Mouse (Mus musculus) left cerebral cortex, postnatal 10 days (tissue): ENCODE data around the gene Ndufs2. TPM values are rescaled to one million over a fixed set of nuclear protein-coding genes. Genes with fewer than 3 reads are reported as not detected.
"Not testable (repeated sequence)": the region's sequence is repeated elsewhere in the genome, so short reads cannot be mapped to it uniquely, and the experiment has no call there.

Source experiments
- DNase-seq, 2 experiments: peaks; one replicate each; pipeline ENCODE4 v3.0.0; 2021 to 2022; ENCODE audit warnings: low spot score in 2 of 2, mixed read lengths in 1 of 2; ENCODE audit errors: extremely low spot score in 1 of 2
- intact Hi-C: fragments of 180-260 bp; cut with DNase I; formaldehyde crosslinking; loops from one replicate; pipeline ENCODE4 v1.15.1; 2025
- total RNA-seq, 2 experiments: library from RNA; stranded (reverse); gene quantifications; 2 replicates each; pipeline ENCODE4 v1.2.3; 2021

Gene Ndufs2
- total RNA-seq, 2 experiments from 2014 or later, result 243 to 255 TPM

DNA sequence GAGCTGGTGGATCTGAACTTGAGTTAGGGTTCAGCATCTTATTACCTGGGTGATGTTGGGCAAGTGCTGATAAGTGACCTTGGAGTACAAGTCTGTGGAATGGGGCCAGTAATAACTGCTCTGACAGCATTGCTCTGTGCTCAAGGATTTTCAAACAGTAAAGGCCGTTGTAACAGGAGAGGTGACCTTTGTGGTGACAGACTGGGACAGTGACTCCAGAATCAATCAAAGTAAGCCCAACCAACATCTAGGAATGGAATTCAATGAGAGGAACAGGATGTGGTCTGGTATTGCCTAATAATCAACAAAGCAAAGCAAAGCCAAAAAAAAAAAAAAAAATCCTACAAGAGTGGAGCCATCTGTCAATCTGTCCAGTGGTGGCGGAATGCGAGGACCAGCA lies 9.1 kb upstream of the Ndufs2 start:
- no peak for DNase-seq
- intact Hi-C loops, result no loop called here

DNA sequence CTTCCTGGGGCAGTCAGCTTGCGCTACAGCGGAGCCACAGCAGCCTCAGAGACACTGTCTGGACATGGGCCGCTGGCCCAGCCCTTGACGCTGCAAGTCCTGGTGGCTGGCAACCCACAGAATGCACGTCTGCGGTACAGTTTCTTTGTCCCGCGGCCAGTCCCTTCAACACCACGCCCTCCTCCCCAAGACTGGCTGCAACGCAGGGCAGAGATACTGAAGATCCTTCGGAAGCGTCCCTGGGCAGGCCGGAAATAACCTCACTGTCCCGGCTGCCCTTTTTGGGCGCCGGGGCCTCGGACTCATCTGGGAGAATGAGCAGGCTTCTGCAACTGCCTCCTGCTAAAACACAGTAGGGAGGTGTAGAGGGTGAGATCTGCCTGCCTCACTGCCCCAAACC lies 7.7 kb upstream of the Ndufs2 start:
- intact Hi-C loops, result loop anchor here (10.0 kb wide), 1 partner anchor 364 kb away; no protein-coding TSS in a partner anchor
- DNase-seq, result no peak

- DNase-seq, result no peak
- intact Hi-C loops, result loop anchor here (10.0 kb wide), 1 partner anchor 363 kb away; no protein-coding TSS in a partner anchor
These were observed 6.6 kb upstream of the Ndufs2 start for GRCm38 (mm10) chr1:171257781-171258180.

DNA sequence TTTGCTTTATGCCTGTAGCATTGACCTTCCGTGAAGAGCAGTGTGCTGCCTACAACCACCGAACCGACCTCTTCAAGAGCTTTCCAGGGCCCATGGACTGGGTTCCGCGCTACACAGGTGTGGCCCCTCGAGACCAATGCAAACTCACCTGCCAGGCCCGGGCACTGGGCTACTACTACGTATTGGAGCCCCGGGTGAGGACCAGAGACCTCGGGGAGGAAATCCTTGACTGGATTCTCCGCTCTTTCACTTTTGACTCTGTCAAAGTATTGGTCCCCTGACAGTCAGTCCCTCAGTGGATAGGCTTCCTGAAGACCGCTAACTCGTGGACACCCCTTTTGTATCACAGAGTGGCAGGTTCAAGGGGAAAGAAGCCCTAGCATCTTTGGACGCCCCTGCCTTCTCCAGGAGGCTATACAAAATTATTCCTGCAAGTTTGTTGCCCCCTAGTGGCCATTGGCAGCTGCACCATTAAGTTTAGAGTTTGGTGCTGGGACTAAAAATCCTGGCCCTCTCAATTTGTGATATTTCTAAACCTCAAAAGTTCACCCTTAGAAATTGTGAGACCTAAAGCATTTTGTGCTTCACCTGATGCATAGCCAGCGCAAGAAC lies 5.9 kb upstream of the Ndufs2 start:
- peak in 1 of 2 experiments; percentile 72 for DNase-seq
- intact Hi-C loops, result loop anchor here (10.0 kb wide), 1 partner anchor 362 kb away; no protein-coding TSS in a partner anchor

- no peak for DNase-seq
- intact Hi-C loops, result loop anchor here (10.0 kb wide), 1 partner anchor 361 kb away; no protein-coding TSS in a partner anchor
These were observed 5.1 kb upstream of the Ndufs2 start for GRCm38 (mm10) chr1:171256095-171256818.

DNA sequence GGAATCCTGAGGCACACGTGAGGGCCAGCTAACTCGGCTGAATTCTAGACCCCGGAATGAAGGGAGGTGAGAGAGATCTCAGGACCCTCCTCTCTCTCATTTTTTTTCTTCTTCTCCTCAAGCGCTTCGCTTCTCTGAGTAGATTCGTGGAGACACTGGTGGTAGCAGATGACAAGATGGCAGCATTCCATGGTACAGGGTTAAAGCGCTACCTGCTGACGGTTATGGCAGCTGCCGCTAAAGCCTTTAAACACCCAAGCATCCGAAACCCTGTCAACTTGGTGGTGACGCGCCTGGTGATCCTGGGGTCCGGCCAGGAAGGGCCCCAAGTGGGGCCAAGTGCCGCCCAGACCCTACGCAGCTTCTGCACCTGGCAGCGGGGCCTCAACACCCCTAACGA lies 1.2 kb upstream of the Ndufs2 start:
- DNase-seq, result no peak
- intact Hi-C loops, result loop anchor here (5.0 to 10.0 kb wide), 2 partner anchors 140 to 358 kb away; partner anchors contain the start of gene Cfap126

DNA sequence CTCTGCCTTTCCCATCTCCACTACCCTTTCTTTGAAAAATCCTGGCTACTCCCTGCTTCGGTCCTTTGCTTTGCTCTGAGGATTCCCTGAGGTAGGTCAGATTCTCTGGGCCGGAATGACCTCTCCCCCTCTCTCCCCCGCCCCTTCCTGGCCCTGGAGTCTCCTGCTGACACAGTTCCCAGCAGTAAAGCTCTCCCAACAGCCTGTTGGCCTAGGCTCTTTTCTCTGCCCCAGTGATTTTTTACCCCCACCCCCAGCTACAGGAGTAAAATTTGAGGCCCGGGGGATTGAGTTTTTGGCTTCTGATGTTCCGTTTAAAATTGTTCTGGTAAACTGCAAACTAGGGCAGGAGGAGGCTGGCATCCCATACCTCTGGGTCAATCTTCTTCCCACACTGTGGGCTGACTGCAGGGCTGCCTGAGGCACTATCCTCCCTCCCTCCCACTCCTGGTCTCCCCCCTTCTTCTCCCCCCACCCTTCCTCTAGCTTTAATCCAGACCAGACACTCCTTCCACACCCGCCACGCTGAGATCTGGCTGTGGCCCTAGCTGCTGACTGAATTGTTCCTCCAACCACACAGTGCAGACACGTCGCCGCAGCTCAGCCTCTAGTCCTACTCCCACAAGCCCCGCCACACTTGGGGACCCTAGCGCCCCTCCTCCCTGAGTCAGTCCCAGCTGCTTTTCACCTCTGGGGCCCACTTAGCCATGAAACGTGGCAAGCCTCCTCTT lies 571 bp upstream of the Ndufs2 start:
- peak in 1 of 2 experiments; percentile 61 for DNase-seq
- intact Hi-C loops, result loop anchor here (5.0 to 10.0 kb wide), 2 partner anchors 139 to 357 kb away; partner anchors contain the start of gene Cfap126

DNA sequence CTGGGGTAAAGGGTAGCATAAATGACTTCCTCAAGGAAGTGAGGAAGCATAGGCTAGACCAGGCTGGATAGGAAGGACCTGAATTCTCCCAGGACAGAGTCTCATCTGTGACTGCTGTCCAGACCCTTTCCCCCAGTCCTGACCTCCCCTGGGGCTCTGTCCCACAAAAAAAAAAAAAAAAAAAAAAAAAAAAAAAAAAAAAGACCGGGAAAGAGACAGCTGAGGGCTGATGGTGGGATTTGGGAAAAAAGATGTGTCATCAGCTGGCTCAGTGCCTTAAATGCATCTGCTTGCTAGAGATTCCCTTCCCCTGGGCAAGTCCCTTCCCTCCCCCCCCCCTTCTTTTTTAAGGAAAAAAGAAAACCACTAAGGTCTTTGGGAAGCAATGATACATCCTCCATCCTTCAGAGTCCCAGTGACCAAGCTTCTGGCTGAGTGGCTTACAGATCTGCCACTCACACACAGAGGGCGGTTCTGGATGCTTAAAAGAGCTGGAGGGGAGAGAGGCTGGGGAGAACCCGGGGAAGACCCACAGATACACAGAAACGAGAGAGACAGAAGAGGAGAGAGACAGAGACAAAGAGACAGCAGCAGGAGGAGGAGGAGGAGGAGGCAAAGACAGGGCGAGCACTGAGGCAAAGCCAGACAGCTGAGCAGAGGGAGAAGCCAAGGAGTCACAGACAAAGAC lies 1.1 kb downstream of the Ndufs2 start, which contains the start of gene Adamts4:
Gene Adamts4, plus strand, starts transcription at position 509 of the 688 bp plus-strand sequence.
- intact Hi-C loops, result loop anchor here (5.0 to 10.0 kb wide), 2 partner anchors 138 to 355 kb away; partner anchors contain the start of gene Cfap126
- DNase-seq, result peak in 1 of 2 experiments; percentile 69

- intact Hi-C loops, result no loop called here
- no peak for DNase-seq
These were observed 2.6 kb downstream of the Ndufs2 start for GRCm38 (mm10) chr1:171248386-171249226.

GRCm38 (mm10) chr1:171247916-171248315 lies 3.3 kb downstream of the Ndufs2 start:
- intact Hi-C loops, result loop anchor here (2.0 kb wide), 1 partner anchor 25 kb away; the partner anchor contains the start of gene Tomm40l
- DNase-seq, result no peak

- intact Hi-C loops, result loop anchor here (2.0 kb wide), 1 partner anchor 25 kb away; the partner anchor contains the start of gene Tomm40l
These were observed 3.7 kb downstream of the Ndufs2 start for GRCm38 (mm10) chr1:171247453-171247841.

DNA sequence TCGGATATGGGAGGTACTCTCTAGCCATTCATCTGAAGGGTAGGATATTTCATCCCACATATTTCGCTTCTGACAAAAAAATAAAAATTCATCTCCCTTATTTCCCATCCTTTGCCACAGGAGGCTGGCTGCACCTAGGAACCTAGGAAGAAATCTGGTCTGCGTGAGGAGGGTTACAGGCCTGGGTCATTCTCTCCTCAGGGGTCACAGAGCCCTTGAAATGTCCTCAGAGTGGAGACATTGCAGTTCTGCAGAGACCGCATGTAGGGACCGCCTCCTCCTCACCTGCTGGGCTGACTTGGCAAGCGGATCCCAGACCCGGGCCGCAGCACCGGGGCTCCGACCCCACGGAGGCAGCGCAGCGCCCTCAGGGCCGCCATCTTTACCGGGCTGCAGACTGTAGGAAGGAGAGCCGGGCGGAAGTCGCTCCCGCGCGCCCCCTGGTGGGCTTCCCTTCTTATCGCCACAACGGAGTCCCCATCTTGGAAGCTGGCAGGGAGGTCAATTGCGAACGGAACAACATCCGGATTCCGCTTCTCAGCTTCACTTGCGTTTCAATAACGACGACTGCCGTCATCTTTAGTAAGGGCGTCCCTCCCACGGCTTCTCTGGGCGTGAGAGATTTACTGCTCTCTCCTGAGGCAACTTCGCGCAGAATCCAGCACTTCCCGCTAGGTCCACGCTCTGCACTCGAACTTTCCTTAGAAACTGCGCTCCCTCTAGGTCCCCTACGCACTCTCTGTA lies 4.3 kb downstream of the Ndufs2 start:
- intact Hi-C loops, result loop anchor here (2.0 kb wide), 1 partner anchor 24 kb away; the partner anchor contains the start of gene Tomm40l
- DNase-seq, result peak; percentile 97 to 98

More at GRCm38 (mm10) chr1:171247453-171247841, 3.7 kb downstream of the Ndufs2 start:
- no peak for DNase-seq

DNA sequence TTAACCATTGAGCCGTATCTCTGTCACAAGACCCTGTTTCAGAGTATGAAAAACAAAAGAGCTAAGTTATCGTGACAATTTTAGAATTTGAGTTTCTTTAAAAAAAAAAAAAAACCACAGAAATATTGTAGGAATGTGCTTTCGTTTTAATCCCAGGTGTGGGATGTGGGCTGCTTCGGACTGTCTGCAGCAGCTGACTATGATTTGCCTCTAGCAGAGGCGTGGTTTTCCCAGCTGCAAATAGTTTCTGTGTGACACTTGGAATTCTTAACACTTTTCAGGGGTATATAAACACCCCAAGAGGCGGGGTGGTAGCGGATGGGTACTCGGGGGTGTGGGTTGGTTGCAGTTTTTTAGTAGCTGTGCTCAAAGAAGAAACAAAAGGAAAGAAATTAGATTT lies 5.8 kb downstream of the Ndufs2 start:
- intact Hi-C loops, result no loop called here
- DNase-seq, result no peak

- DNase-seq, intact Hi-C loops: not testable (repeated sequence)
These were observed 9.2 kb downstream of the Ndufs2 start for GRCm38 (mm10) chr1:171241952-171242351.

- DNase-seq, result no peak
- intact Hi-C loops, result no loop called here
These were observed 10.3 kb downstream of the Ndufs2 start for GRCm38 (mm10) chr1:171240911-171241310.

DNA sequence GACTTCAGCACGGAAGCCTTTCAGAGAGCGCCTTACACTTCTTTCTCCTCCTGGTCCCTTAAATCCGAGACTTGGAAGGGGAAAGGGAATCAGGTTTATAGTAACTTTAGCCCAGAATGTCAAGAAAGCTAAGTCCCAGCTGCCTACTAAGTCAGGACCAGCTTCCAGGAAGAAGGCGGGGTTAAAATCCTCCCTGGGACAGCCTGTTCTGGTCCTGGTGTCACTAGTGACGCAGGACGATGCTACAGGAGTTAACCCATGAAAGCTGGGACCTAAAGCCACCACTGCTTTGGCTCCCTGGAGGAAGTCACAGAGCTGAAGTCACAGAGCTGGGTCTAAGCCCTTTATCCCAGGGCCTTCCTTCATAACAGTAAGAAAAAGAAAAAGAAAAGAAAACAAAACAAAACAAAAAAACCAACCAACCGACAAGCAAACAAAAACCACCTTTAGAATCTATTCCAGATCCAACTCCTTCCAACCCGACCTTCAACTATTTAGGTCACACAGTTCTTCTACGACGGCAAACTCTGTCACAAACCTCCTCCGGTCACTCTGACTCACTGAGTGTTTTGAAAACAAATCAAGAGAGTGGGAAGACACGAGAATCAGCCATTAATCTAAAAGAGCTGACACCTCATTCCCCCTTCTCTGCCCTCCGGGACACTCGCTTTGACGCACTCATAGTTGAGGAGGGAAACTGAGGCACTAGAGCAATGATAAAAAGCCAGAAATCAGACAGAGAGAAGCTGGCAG lies 11.0 kb downstream of the Ndufs2 start:
- no peak for DNase-seq
- intact Hi-C loops, result no loop called here
